Mouse (Mus musculus) 3134 (cell line): ENCODE results near the gene Hectd3.

Experiments used
- DNase-seq: peaks from one replicate; pipeline ENCODE4 v3.0.0-alpha.2; 2011; ENCODE audit warnings: low spot score; ENCODE audit not compliant: insufficient read length; ENCODE audit errors: extremely low read depth

The Hectd3 gene

DNA sequence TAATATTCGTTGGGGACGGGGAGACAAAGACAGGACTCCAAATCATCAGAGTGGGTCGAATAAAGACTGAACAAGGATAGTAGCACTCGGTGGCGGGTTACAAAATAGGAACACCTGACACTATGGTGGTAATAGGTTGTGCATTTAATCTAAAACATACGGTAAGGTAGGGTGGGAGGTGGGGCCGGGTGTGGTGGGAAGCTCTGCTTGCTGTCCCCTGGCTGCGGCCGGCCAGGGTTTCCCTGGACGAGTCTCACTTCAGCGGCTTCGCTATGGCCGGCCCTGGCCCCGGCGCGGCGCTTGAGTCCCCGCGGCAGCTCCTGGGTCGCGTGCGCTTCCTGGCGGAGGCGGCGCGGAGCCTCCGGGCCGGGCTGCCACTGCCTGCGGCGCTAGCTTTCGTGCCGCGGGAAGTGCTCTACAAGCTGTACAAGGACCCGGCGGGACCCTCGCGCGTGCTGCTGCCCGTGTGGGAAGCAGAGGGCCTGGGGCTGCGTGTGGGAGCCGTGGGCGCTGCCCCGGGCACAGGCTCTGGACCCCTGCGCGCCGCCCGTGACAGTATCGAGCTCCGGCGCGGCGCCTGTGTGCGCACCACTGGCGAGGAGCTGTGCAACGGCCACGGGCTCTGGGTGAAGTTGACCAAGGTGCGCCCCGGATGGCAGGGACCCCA is at the start of gene Hectd3:
Hectd3 (plus strand) TSS at position 187 of the 667 bp plus-strand sequence.
- peak; percentile 70 for DNase-seq

DNA sequence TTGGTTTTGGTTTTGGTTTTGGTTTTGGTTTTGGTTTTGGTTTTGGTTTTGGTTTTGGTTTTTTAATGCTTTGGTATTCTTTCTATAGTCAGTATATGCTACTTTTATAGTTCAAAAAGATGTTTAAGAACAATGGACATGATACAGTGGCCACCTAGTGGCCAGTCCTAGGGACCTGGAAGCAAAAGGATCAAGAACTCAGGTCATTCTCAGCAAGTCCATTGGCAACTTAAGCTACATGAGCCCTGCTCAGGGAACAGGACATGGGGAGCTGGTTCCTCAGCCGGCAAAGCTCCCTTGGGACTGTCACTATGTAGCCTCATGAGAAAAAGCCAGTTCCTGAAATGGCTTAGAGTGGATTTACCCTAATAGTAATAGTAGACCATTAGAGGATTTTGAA is 43.5 kb upstream of the Hectd3 start:
- peak; percentile 8 for DNase-seq

DNA sequence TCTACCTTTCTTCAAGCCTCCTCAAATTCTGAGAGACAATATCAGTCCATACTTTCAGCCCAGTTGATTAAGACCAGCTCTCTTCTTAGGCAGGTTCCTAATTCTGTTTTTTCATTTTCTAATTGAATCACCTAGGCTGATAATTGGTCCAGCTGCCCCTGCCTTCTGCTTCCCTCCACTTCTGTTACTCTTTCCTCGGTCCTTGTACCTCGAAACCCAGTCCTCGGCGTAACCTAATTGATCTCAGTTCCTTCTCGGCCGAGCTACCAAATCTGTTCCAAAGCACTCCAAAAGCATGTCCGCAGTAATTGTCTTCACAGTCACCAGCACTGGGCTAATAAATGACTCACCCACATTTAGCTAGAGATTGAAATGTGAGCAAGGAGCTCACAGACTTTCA is 40.2 kb upstream of the Hectd3 start:
- DNase-seq = no peak

DNA sequence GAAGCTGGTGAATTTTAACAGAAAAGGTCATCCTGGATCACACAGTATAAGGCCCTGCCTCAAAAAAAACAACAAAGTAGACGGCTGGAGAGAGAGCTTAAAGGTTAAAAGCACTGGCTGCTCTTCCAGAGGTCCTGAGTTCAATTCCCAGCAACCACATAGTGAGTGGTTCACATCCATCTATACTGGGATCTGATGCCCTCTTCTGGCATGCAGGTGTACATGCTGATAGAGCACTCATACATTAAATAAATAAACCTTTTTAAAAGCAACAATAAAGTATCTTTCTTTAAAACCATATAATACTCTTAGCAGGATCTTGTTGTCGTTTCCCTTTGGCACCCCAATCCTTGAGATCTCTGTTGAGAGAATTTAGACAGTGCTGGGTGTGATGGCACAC is 18.6 kb upstream of the Hectd3 start:
- no peak for DNase-seq

DNA sequence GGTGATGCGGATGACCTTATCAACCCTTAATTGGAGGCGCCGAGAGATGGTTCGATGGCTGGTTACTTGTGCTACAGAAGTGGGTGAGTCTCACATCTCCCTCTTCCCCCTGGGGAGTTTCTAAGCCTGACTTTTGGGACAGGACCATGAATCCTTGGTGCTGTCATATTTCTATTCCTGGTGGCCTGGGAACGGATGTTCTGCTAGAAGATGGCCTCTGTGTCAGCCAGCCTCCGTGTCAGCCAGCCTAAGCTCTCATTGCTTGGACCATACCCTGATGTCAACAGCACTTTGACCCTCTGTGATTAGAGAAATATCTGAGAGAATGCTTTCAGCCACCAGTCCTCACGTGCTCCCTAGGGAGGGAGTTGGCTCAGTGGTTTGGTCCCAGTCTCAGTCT is 9.4 kb upstream of the Hectd3 start:
- no peak for DNase-seq

DNA sequence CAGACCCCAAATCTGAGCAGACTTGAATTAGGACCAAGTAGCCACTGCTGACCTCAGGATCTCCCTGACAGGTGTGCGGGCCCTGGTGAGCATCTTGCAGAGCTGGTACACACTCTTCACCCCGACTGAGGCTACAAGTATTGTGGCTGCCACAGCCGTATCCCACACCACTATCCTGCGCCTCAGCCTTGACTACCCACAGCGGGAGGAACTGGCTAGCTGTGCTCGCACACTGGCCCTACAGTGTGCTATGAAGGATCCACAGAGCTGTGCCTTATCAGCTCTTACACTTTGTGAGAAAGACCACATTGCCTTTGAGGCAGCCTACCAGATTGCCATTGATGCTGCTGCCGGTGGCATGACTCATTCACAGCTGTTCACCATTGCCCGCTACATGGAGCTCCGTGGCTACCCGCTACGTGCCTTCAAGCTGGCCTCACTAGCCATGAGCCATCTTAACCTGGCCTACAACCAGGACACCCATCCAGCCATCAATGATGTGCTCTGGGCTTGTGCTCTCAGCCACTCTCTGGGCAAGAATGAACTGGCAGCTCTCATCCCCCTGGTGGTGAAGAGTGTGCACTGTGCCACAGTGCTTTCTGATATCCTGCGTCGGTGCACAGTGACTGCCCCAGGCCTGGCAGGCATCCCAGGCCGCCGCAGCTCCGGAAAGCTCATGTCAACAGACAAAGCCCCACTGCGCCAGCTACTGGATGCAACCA is 8.6 kb upstream of the Hectd3 start:
- DNase-seq = peak; percentile 90

DNA sequence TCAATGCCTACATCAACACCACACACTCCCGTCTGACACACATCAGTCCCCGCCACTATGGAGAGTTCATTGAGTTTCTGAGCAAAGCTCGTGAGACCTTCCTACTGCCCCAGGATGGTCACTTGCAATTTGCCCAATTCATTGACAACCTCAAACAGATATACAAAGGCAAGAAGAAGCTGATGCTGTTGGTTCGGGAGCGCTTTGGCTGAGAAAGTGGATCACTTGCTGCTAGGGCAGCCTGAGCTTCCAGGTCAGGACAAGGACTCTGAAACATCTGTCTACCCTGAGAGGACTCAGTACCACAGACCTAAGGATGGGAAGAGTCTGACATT is 8.0 kb upstream of the Hectd3 start:
- no peak for DNase-seq

DNA sequence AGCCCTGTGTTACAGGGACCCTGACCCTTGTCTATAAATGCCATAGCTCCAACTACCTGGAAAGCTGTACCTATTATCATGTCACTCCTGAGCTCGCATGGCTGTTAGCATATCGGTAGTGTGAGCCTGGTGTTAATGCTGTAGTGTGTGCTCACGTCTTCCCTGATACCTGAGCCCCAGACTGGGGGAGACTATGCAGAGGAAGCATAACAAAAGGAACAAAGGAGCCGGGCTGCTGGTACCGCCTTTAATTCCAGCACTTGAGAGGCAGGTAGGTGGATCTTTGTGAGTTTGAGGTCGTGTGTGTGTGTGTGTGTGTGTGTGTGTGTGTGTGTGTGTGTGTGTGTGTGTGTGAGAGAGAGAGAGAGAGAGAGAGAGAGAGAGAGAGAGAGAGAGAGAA is 5.4 kb upstream of the Hectd3 start:
- no peak for DNase-seq

DNA sequence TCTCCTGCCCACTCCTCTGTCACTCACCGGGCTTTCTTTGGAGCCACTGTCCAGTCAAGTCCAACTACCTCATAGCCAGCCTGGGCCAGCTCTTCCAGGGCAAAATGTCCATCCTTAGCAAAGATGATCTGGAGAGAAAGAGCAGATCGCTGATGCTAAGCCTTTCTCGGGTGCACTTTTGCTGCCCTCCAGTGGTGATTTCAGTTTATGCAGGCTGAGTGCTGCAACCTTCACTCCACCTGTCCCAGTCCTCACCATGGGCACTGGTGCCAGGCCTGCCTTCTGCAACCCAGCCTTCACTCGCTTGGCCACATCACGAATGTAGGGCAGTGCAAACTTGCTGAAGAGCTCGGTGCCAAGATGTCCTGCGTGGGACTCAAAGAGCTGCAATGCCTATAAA is 3.8 kb upstream of the Hectd3 start:
- no peak for DNase-seq

DNA sequence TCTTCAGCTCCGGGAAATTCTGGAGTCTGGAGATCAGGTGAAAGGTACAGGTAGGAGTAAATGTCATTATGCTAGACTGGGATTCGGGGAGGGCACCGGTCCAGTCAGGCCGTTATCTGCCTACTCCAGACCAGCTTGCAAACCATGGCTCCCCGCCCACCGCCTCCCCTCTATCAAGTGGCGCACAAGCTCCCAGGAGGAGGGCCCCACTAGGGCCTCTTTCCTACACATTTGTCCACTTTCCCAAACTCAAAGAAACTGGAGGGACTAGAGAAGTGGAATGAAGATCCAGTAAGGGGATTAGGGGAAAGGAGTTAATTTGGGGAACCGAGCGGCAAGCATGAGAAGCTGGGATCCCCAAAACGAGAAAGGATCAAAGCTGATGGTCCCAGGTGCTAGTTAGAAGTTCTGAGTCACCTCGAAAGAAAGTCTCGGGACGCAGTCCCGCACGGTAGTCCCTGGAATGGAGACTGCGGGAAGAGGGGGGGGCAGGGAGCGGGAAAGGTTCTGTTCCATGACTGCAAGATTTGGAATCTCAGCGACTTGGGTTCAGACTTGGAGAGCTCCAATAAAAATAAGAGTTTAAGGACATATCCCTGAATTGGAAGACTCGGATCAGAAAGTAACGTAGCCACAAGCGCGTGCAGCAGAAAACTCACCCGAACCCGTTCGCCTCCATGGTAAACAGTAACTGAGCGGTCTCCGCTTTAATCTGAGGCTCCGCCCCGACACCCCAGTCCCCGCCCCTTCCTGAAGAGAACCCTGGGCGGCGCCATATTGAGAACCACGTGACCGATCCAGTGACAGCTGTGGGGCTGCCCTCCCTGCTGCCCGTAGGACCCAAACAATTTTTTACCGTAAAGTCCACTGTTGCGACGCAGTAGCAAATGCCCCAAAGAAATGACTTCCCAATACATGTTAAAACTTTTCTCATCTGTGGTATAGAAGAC is 1.2 kb upstream of the Hectd3 start, which contains the start of gene Urod:
Urod (minus strand) TSS at position 742 of the 950 bp plus-strand sequence.
- peak; percentile 83 for DNase-seq

DNA sequence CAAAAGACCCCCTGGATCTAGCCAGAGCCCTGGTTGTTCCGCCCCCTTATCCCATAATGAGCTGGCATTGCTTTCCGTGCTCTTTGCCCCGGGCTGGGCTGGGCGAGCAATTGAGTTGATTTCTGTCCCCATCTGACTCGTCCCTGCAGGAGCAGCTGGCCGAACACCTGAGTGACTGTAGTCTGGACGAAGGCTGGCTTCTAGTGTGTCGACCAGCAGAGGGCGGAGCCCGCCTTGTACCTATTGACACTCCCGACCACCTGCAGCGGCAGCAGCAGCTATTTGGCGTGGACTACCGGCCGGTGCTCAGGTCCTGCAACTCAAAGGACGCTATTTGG is 650 bp downstream of the Hectd3 start:
- no peak for DNase-seq

DNA sequence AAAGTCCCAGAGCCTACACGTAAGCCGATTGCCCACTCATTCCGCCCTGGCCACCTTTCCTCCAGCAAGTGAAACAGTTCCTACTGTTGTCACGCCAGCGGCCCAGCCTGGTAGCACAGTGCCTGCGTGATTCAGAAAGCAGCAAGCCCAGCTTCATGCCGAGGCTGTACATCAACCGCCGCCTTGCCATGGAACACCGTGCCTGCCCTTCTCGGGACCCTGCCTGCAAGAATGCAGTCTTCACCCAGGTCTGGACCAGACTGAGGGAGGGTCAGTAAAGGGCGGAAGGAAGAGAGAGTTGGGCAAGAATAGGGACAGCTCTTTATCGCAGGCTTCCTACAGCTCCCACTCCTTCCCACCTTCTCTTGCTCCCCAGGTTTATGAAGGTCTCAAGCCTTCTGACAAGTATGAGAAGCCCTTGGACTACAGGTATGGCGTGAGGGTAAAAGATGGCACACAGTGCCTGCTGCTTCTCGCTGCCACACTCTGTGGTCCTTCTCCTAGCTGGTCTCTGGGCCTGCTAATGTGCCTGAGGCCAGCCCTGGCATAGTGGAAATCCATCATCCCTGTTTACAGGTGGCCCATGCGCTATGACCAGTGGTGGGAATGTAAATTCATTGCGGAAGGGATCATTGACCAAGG is 4.5 kb downstream of the Hectd3 start:
- no peak for DNase-seq

DNA sequence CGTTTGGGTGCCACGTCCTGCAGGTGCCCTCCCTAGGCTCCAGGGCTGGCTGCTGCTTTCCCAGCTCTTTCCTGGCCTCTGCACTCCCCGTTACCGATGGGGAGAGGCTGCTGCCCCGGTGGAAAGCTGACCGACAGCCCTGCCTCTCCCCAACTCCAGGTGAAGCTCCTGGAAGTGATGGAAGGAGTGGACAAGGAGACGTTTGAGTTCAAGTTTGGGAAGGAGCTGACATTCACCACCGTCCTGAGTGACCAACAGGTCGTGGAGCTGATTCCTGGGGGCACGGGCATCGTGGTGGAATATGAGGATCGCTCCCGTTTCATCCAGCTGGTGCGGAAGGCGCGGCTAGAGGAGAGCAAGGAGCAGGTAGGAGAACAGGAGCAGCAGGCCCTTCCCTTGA is 6.8 kb downstream of the Hectd3 start:
- no peak for DNase-seq

DNA sequence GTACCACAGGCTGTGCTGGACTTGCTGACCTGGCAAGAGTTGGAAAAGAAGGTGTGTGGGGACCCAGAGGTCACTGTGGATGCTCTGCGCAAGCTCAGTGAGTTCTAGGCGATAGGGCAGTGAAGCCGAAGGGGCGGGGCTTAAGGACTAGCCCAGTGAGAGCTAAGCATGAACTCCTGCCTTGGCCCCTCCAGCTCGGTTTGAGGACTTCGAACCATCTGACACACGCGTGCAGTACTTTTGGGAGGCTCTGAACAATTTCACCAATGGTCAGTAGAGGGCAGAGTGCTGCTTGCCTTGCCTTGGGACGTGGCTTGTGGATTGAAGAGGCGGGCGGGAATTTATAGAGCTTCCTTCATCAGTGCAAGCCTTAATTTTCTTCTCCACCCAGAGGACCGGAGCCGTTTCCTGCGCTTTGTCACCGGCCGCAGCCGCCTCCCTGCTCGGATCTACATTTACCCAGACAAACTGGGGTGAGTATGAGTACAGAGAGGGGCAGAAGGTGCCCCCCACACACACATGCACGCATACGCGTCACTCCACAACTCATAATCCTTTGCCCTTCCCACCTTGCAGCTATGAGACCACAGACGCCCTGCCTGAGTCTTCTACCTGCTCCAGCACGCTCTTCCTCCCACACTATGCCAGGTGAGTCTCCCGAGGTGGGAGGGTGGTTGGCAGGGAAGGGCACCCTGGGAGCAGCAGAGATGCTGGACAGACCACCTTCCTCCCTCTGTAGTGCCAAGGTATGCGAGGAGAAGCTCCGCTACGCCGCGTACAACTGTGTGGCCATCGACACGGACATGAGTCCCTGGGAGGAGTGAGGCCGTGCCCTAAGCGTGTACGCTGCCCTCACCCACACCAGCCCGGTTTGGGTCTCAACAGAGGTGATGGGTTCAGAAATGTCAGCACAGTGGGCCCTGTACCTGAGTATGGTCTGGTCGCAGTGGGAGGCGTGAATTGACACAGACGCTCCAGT is 7.7 kb downstream of the Hectd3 start:
- no peak for DNase-seq

DNA sequence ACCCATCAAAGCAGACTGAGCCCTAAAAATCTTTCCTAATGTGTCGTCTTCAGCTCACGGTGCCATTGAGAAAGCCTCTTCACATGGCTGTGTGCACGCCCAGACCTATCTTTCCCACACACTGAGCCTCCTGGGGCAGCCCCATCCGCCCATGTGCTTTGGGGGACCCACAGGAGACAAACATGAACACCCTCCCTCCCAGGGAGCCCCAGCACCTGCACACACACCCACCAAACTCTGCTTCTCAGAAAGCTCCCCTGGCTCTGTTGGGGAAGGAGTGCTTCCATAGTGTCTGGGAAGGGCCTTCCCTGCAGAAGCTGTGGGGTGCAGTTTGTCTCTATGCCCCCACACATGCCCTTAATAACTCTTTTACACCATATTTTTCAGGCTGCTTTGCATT is 9.5 kb downstream of the Hectd3 start:
- DNase-seq = no peak

DNA sequence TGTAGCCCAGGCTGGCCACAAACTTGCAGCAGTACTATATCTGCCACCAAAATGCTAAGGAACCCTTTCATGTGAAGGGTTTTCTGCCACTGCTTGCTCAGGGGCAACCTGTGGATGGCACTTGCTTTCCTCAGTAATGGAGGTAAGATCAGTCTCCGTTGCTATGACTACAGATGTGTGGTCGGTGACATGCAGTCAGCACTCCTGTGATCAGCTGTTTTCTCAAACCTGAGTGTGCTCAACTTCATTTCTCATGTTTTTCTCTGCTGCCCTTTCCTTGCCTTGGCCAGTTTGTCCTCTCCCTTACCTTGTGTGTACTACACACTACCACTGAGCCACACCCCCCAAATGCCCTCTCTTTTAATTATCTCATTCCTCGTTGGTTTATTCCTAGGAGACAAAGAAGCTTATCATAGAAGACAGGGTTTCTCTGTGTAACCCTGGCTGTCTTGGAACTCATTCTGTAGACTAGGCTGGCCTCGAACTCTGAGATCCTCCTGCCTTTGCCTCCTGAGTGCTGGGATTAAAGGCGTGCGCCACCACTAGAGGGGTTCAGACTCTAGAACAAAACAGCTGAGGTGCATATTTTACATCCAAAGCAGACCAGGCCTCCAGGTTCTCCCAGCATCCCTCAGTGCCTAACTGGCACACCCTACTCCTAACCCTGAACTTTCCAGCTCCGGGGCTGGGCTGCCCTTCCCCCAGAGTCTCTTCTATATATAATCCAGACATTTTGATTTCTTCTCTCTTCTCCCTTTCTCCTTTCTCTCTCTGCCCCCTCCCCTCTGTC is 10.7 kb downstream of the Hectd3 start:
- DNase-seq = no peak

DNA sequence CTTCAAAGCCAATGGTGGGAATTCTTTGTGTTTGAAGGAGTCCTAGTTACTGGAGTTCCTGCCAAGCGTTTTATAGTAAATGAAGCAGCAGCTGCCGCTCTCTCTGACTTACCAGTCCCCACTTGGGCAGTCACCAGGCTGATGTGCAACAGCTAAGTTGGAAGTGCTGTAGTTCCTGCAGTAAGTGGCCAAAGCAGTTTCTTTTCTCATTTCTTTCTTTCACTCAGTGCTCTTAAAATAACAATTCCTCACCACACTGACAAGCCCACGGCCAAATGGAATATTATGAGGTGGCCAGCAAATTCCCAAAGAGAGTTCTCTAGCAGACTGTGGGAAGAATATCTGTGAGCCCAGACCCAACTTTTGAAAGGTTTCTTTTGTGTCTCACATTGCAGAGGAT is 11.9 kb downstream of the Hectd3 start:
- no peak for DNase-seq

DNA sequence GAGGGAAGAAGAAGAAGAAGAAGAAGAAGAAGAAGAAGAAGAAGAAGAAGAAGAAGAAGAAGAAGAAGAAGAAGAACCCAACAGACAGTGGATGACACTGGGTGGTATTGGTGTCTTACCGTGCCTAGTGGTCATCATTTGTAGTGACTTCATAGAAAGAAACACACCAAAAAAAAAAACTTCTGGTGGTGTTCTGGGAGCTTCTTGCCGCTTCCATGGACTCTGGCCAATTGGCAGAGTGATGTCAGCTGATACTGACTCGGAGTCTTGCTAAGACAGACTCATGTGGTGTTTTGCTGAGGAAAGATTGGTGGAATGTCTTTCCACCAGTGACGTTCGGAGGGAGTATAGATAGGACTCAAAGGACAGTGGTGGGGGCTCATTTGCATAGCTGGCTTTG is 15.1 kb downstream of the Hectd3 start:
- no peak for DNase-seq

DNA sequence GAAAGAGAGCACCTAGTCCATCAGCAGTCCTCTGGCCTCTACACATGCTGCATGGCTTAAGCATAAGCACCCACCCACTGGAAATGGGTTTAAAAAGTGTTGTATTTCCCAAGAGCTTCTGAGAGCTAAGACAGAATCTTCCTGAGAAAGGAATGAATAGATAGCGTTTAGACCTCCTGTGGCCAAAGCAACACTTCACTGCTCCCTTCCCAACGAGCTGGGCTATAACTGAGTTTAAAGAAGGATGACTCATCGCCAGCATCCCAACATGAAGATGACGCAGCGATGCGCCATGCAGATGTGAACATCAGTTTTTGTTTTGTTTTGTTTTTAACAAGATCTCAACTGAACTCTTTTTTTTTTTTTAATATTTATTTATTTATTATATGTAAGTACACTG is 18.5 kb downstream of the Hectd3 start:
- DNase-seq = no peak
